19 mouse cellular contexts compared by ENCODE assay signal in genomic region chr3:89133063-89133450, GRCm38 (mm10). TPM values are rescaled to one million over a fixed set of nuclear protein-coding genes. Genes with fewer than 3 reads are reported as not detected.
DNase-seq lines count a peak whose midpoint lies in the region; ATAC-seq lines count a peak whose summit lies in the region.
"Had no signal": no experiment of that assay in that cellular context is flagged by ENCODE, and none has a peak within 500 bp of the region (broad histone marks: within the 10 kb centered on the region; RNA-seq: fewer than 3 reads in every experiment).

No protein-coding gene starts in this region.

- H3K9ac ChIP-seq in midbrain, embryonic 12.5 days (replicated peaks): no peak overlapping the region
- H3K9ac ChIP-seq in midbrain, embryonic 16.5 days (ENCODE audit: low read depth, low read length): no peak overlapping the region
- H3K9ac ChIP-seq in liver, embryonic 12.5 days: peak overlapping the region; percentile 74

- no peaks in the 10 kb centered on the region for H3K9me3 ChIP-seq in heart, embryonic 10.5 days
- H3K9me3 ChIP-seq in midbrain, embryonic 12.5 days: no peaks in the 10 kb centered on the region
- no peaks in the 10 kb centered on the region for H3K9me3 ChIP-seq in midbrain, embryonic 16.5 days (replicated peaks; ENCODE audit: control insufficient read depth, low read length, poor library complexity, severe bottlenecking)
- H3K9me3 ChIP-seq in liver, embryonic 12.5 days (replicated peaks): no peaks in the 10 kb centered on the region
- H3K9me3 ChIP-seq: limb, embryonic 12.5 days; megakaryocyte, embryonic 14.5 days; neural tube, embryonic 13.5 days had no signal

- intact Hi-C loops in heart, postnatal 36 days (cut with DNase I): no loop called here

- no peak overlapping the region for H3K4me3 ChIP-seq in heart, embryonic 10.5 days
- H3K4me3 ChIP-seq in midbrain, embryonic 12.5 days: no peak overlapping the region
- H3K4me3 ChIP-seq in midbrain, embryonic 16.5 days (ENCODE audit: low read depth, low read length): no peak overlapping the region
- peak overlapping the region; percentile 54 for H3K4me3 ChIP-seq in liver, embryonic 12.5 days

- no peak for DNase-seq in heart, embryonic 10.5 days (ENCODE audit: low spot score)
- no peak for DNase-seq in heart, postnatal 36 days
- DNase-seq in retina, embryonic 14.5 days (ENCODE audit: low spot score): no peak
- no peak for DNase-seq in gastrocnemius, adult 8-10 months (ENCODE audit: low spot score in 2 of 2)

- peaks cover 26% of the 10 kb centered on the region for H3K4me1 ChIP-seq in heart, embryonic 10.5 days
- peaks cover 7% of the 10 kb centered on the region; the same call in 1 of the 2 replicates for H3K4me1 ChIP-seq in midbrain, embryonic 12.5 days
- peaks cover 5% of the 10 kb centered on the region for H3K4me1 ChIP-seq in midbrain, embryonic 16.5 days (ENCODE audit: control insufficient read depth, insufficient read depth, low read length)
- H3K4me1 ChIP-seq in liver, embryonic 12.5 days: peaks cover 85% of the 10 kb centered on the region

- no peak for ATAC-seq in midbrain, embryonic 12.5 days (ENCODE audit: low FRiP score, low read depth)
- ATAC-seq in midbrain, embryonic 16.5 days: no peak
- ATAC-seq in liver, embryonic 12.5 days: no peak

- H3K27ac ChIP-seq in heart, embryonic 10.5 days: peak overlapping the region; percentile 75
- H3K27ac ChIP-seq in midbrain, embryonic 12.5 days (replicated peaks): 0 out of 2 replicates have a peak overlapping the region, but pooled peaks have one; percentile 10
- no peak overlapping the region for H3K27ac ChIP-seq in midbrain, embryonic 16.5 days (ENCODE audit: low read length)
- H3K27ac ChIP-seq in liver, embryonic 12.5 days: peak overlapping the region; percentile 97
- H3K27ac ChIP-seq: hindbrain, postnatal 0 days; limb, embryonic 12.5 days; neural tube, embryonic 13.5 days had no signal

- 56% methylated on average over 7 of the region's 7 CpGs for WGBS in heart, embryonic 10.5 days
- WGBS in midbrain, embryonic 12.5 days: 86% methylated on average over 7 of the region's 7 CpGs
- 89% methylated on average over 7 of the region's 7 CpGs for WGBS in midbrain, embryonic 16.5 days
- WGBS in liver, embryonic 12.5 days (ENCODE audit: insufficient replicate concordance): 38% methylated on average over 7 of the region's 7 CpGs

- H3K36me3 ChIP-seq in heart, embryonic 10.5 days: no peaks in the 10 kb centered on the region
- H3K36me3 ChIP-seq in midbrain, embryonic 12.5 days: no peaks in the 10 kb centered on the region
- no peaks in the 10 kb centered on the region for H3K36me3 ChIP-seq in midbrain, embryonic 16.5 days (ENCODE audit: control insufficient read depth, insufficient read depth, low read length)
- peaks cover 10% of the 10 kb centered on the region for H3K36me3 ChIP-seq in liver, embryonic 12.5 days
- H3K36me3 ChIP-seq: limb, embryonic 12.5 days; neural tube, embryonic 13.5 days had no signal

- H3K4me2 ChIP-seq in midbrain, embryonic 12.5 days (replicated peaks): no peak overlapping the region
- H3K4me2 ChIP-seq in midbrain, embryonic 16.5 days (ENCODE audit: low read length): no peak overlapping the region
- peak overlapping the region; percentile 84 for H3K4me2 ChIP-seq in liver, embryonic 12.5 days

- H3K27me3 ChIP-seq in heart, embryonic 10.5 days (ENCODE audit: insufficient read depth, poor library complexity, severe bottlenecking): peaks cover 34% of the 10 kb centered on the region; the same call in 1 of the 2 replicates
- H3K27me3 ChIP-seq in midbrain, embryonic 12.5 days: peaks cover 21% of the 10 kb centered on the region
- H3K27me3 ChIP-seq in midbrain, embryonic 16.5 days (ENCODE audit: control insufficient read depth, insufficient read depth, low read depth, low read length): no peaks in the 10 kb centered on the region
- H3K27me3 ChIP-seq in liver, embryonic 12.5 days (replicated peaks): no peaks in the 10 kb centered on the region
- H3K27me3 ChIP-seq: neural tube, embryonic 13.5 days had no signal

RNA-seq across cellular contexts. Expression of gene Pklr, which starts 2.9 kb away (rescaled TPM):
- 12.4 and 14.7 TPM in 2 replicates for polyA plus RNA-seq in heart, embryonic 10.5 days (2016; fragmentation: Nextera tagmentation; extraction: Ambion mirVana)
- not detected for total RNA-seq in heart, postnatal 36 days (2021)
- 0.26 and 0.33 TPM in 2 replicates for polyA plus RNA-seq in midbrain, embryonic 12.5 days (2016; fragmentation: Nextera tagmentation; extraction: Ambion mirVana)
- polyA plus RNA-seq in midbrain, embryonic 16.5 days (2015; fragmentation: Nextera tagmentation; extraction: Ambion mirVana): 0.30 TPM in 1 of 2 replicates, not detected in the other
- 162 and 171 TPM in 2 replicates for polyA plus RNA-seq in liver, embryonic 12.5 days (2016; fragmentation: Nextera tagmentation; extraction: Ambion mirVana)
- total RNA-seq in gastrocnemius, adult 8-10 months (2022): under 1 TPM in 1 of 4 experiments, not detected in 3; 0.11 TPM
- total RNA-seq: CH12.LX; heart, postnatal 4 days; hindbrain, postnatal 0 days; left cerebral cortex, adult 2 months had no signal
- polyA plus RNA-seq: testis, adult 2 months had no signal

RNA-seq across cellular contexts. Expression of gene Hcn3, which starts 26.9 kb away (rescaled TPM):
- polyA plus RNA-seq in heart, embryonic 10.5 days (2016; fragmentation: Nextera tagmentation; extraction: Ambion mirVana): 0.77 and 0.85 TPM in 2 replicates
- under 1 TPM; 0.17 to 0.38 TPM for total RNA-seq in heart, postnatal 36 days (2021)
- 17.1 and 22.0 TPM in 2 replicates for polyA plus RNA-seq in midbrain, embryonic 12.5 days (2016; fragmentation: Nextera tagmentation; extraction: Ambion mirVana)
- polyA plus RNA-seq in midbrain, embryonic 16.5 days (2015; fragmentation: Nextera tagmentation; extraction: Ambion mirVana): 59.1 and 65.9 TPM in 2 replicates
- 0.81 and 0.86 TPM in 2 replicates for polyA plus RNA-seq in liver, embryonic 12.5 days (2016; fragmentation: Nextera tagmentation; extraction: Ambion mirVana)
- under 1 TPM in 3 of 4 experiments, not detected in 1; 0.44 to 0.68 (median 0.51) TPM for total RNA-seq in gastrocnemius, adult 8-10 months (2022)

RNA-seq across cellular contexts. Expression of gene Fdps, which starts 31.3 kb away (rescaled TPM):
- polyA plus RNA-seq in heart, embryonic 10.5 days (2016; fragmentation: Nextera tagmentation; extraction: Ambion mirVana): 220 and 253 TPM in 2 replicates
- 10 to 100 TPM; 20.0 to 20.7 TPM for total RNA-seq in heart, postnatal 36 days (2021)
- polyA plus RNA-seq in midbrain, embryonic 12.5 days (2016; fragmentation: Nextera tagmentation; extraction: Ambion mirVana): 307 and 361 TPM in 2 replicates
- 512 and 577 TPM in 2 replicates for polyA plus RNA-seq in midbrain, embryonic 16.5 days (2015; fragmentation: Nextera tagmentation; extraction: Ambion mirVana)
- polyA plus RNA-seq in liver, embryonic 12.5 days (2016; fragmentation: Nextera tagmentation; extraction: Ambion mirVana): 284 and 291 TPM in 2 replicates
- total RNA-seq in gastrocnemius, adult 8-10 months (2022): 10 to 100 TPM; 25.9 to 30.1 (median 27.9) TPM

RNA-seq across cellular contexts. Expression of gene Clk2, which starts 31.5 kb away (rescaled TPM):
- 18.4 and 32.2 TPM in 2 replicates for polyA plus RNA-seq in heart, embryonic 10.5 days (2016; fragmentation: Nextera tagmentation; extraction: Ambion mirVana)
- 10 to 100 TPM; 15.8 to 19.9 TPM for total RNA-seq in heart, postnatal 36 days (2021)
- 42.3 and 46.5 TPM in 2 replicates for polyA plus RNA-seq in midbrain, embryonic 12.5 days (2016; fragmentation: Nextera tagmentation; extraction: Ambion mirVana)
- 15.9 and 19.7 TPM in 2 replicates for polyA plus RNA-seq in midbrain, embryonic 16.5 days (2015; fragmentation: Nextera tagmentation; extraction: Ambion mirVana)
- 21.1 and 21.2 TPM in 2 replicates for polyA plus RNA-seq in liver, embryonic 12.5 days (2016; fragmentation: Nextera tagmentation; extraction: Ambion mirVana)
- 10 to 100 TPM; 13.6 to 21.5 (median 15.1) TPM for total RNA-seq in gastrocnemius, adult 8-10 months (2022)

RNA-seq across cellular contexts. Expression of gene Gm43738, which starts 32.2 kb away (rescaled TPM):
- not detected in 2 replicates for polyA plus RNA-seq in heart, embryonic 10.5 days (2016; fragmentation: Nextera tagmentation; extraction: Ambion mirVana)
- total RNA-seq in heart, postnatal 36 days (2021): not detected
- polyA plus RNA-seq in midbrain, embryonic 12.5 days (2016; fragmentation: Nextera tagmentation; extraction: Ambion mirVana): 0.13 TPM in 1 of 2 replicates, not detected in the other
- 0.14 TPM in 1 of 2 replicates, not detected in the other for polyA plus RNA-seq in midbrain, embryonic 16.5 days (2015; fragmentation: Nextera tagmentation; extraction: Ambion mirVana)
- polyA plus RNA-seq in liver, embryonic 12.5 days (2016; fragmentation: Nextera tagmentation; extraction: Ambion mirVana): 0.06 TPM in 1 of 2 replicates, not detected in the other
- total RNA-seq in gastrocnemius, adult 8-10 months (2022): not detected
- total RNA-seq: adrenal gland, postnatal 10 days; CH12.LX; heart, postnatal 4 days; hindbrain, postnatal 0 days; layer of hippocampus, adult 18-20 months; left cerebral cortex, adult 2 months had no signal
- polyA plus RNA-seq: forebrain, embryonic 16.5 days; hindbrain, postnatal 0 days; kidney, embryonic 14.5 days; neural tube, embryonic 13.5 days; testis, adult 2 months had no signal

Comparison
In these comparisons a context has a peak if more than half of its experiments do, and no peak if none do; other contexts are left out.
1. RNA of gene Pklr, which starts 2.9 kb away (polyA plus RNA-seq): 162 to 171 TPM in liver, embryonic 12.5 days and 12.4 to 14.7 TPM in heart, embryonic 10.5 days; 0.26 to 0.33 TPM in midbrain, embryonic 12.5 days and 0.30 TPM in midbrain, embryonic 16.5 days; every median in the first group is over 10 times any median in the second.